Mouse (Mus musculus) liver, postnatal 0 days (tissue): ENCODE results near the gene Ssr2.

Experiments used
- CTCF ChIP-seq: sonication (generic); IDR thresholded peaks from 2 replicates; pipeline ENCODE4 v1.5.1; 2016; ENCODE audit warnings: antibody characterized with exemption, low read depth
- EP300 ChIP-seq: IDR thresholded peaks from 2 replicates; pipeline ENCODE4 v1.6.1; 2016; ENCODE audit warnings: antibody characterized with exemption, low read depth, mild to moderate bottlenecking

GRCm38 (mm10) chr3:88586640-88587039 is 11.0 kb downstream of the Ssr2 start:
- TF ChIP-seq CTCF (no peak), EP300 (no peak)
